ENCODE assay signal across 25 mouse cellular contexts in the genomic region with DNA sequence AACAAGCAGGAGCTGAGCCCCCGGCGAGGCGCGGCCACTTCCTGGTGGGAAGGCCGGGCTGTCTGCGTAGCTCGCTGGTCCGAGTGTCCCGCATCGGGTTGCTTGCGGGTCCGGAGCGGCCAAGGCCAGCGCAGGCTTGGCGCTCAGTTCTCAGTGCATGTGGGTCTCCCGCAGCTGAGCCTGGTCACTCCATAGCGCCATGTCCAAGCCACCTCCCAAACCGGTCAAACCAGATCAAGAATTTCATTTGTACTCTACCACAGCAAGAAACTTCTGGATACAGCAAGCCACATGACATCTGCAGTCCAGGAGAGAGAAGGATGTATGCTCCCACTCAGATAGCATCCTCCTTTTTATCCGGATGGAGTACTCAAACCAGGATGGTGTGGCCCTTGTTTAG. TPM values are rescaled to one million over a fixed set of nuclear protein-coding genes. Genes with fewer than 3 reads are reported as not detected.
A peak's percentile ranks its signal among the peaks of the same experiment; 100 is the strongest.
DNase-seq lines count a peak whose midpoint lies in the region; ATAC-seq and TF ChIP-seq lines count a peak whose summit lies in the region.
"Had no signal": no experiment of that assay in that cellular context is flagged by ENCODE, and none has a peak within 500 bp of the region (broad histone marks: within the 10 kb centered on the region; RNA-seq: fewer than 3 reads in every experiment).

No protein-coding gene starts in this region.

- no peaks in the 10 kb centered on the region for H3K9me3 ChIP-seq in lung, embryonic 14.5 days (ENCODE audit: low read depth, low read length)
- no peaks in the 10 kb centered on the region for H3K9me3 ChIP-seq in ES-E14 (ENCODE audit: control insufficient read depth, insufficient read depth, low read depth, low read length)
- no peaks in the 10 kb centered on the region for H3K9me3 ChIP-seq in kidney, embryonic 15.5 days (replicated peaks)
- no peaks in the 10 kb centered on the region for H3K9me3 ChIP-seq in liver, embryonic 11.5 days (ENCODE audit: control insufficient read depth, low read length)
- H3K9me3 ChIP-seq: embryonic facial prominence, embryonic 15.5 days; forebrain, embryonic 10.5 days; G1E; heart, embryonic 15.5 days; hindbrain, embryonic 13.5 days; liver, embryonic 12.5 days; midbrain, embryonic 12.5 days; neural tube, embryonic 13.5 days had no signal

- in situ Hi-C loops in ES-E14 (cut with MboI; ENCODE audit: low sequenced_read_pairs in 2 of 2, unreplicated experiment in 2 of 2), result no loop called here

- no peak overlapping the region for H3K9ac ChIP-seq in lung, embryonic 14.5 days
- H3K9ac ChIP-seq in ES-E14 (ENCODE audit: insufficient read depth, low read depth, low read length, poor library complexity, severe bottlenecking), result peak overlapping the region; percentile 23; the same call in 1 of the 2 replicates
- H3K9ac ChIP-seq in kidney, embryonic 15.5 days, result no peak overlapping the region
- H3K9ac ChIP-seq in liver, embryonic 11.5 days (ENCODE audit: low read depth, low read length), result no peak overlapping the region
- H3K9ac ChIP-seq: embryonic facial prominence, embryonic 15.5 days; heart, embryonic 15.5 days; hindbrain, embryonic 13.5 days; liver, embryonic 12.5 days; midbrain, embryonic 12.5 days; neural tube, embryonic 13.5 days had no signal

- no peak overlapping the region for H3K4me2 ChIP-seq in lung, embryonic 14.5 days
- no peak overlapping the region for H3K4me2 ChIP-seq in kidney, embryonic 15.5 days
- H3K4me2 ChIP-seq in liver, embryonic 11.5 days, result no peak overlapping the region
- H3K4me2 ChIP-seq: embryonic facial prominence, embryonic 15.5 days; heart, embryonic 15.5 days; hindbrain, embryonic 13.5 days; liver, embryonic 12.5 days; midbrain, embryonic 12.5 days; neural tube, embryonic 13.5 days had no signal

- H3K27me3 ChIP-seq in lung, embryonic 14.5 days (ENCODE audit: insufficient read depth, low read length), result no peaks in the 10 kb centered on the region
- no peaks in the 10 kb centered on the region for H3K27me3 ChIP-seq in kidney, embryonic 15.5 days
- H3K27me3 ChIP-seq in liver, embryonic 11.5 days (replicated peaks; ENCODE audit: control insufficient read depth, insufficient read depth, low read length), result no peaks in the 10 kb centered on the region
- H3K27me3 ChIP-seq: embryonic facial prominence, embryonic 15.5 days; heart, embryonic 15.5 days; hindbrain, embryonic 13.5 days; midbrain, embryonic 12.5 days; neural tube, embryonic 13.5 days had no signal

- TF ChIP-seq CTCF in lung, embryonic 14.5 days (IDR thresholded peaks at IDR 0.05; ENCODE audit: low read depth), result no peak

- no peak overlapping the region for H3K27ac ChIP-seq in lung, embryonic 14.5 days (ENCODE audit: low read depth)
- H3K27ac ChIP-seq in ES-E14 (ENCODE audit: insufficient read depth, low read depth, low read length, poor library complexity, severe bottlenecking), result no peak overlapping the region
- H3K27ac ChIP-seq in kidney, embryonic 15.5 days, result peak overlapping the region; percentile 46; the same call in 1 of the 2 replicates
- H3K27ac ChIP-seq in liver, embryonic 11.5 days (ENCODE audit: low read depth, low read length), result no peak overlapping the region
- H3K27ac ChIP-seq: embryonic facial prominence, embryonic 15.5 days; forebrain, embryonic 10.5 days; heart, embryonic 15.5 days; hindbrain, embryonic 13.5 days; liver, embryonic 12.5 days; midbrain, embryonic 12.5 days; neural tube, embryonic 13.5 days had no signal

- no peak overlapping the region for H3K4me3 ChIP-seq in lung, embryonic 14.5 days (ENCODE audit: low read depth, low read length)
- H3K4me3 ChIP-seq in ES-E14 (ENCODE audit: insufficient read depth in 1 of 2, low read depth in 1 of 2, low read length in 2 of 2, poor library complexity in 1 of 2, severe bottlenecking in 1 of 2), result peak overlapping the region in 1 of 2 experiments; percentile 30; a peak in 1 of 4 replicates
- no peak overlapping the region for H3K4me3 ChIP-seq in kidney, embryonic 15.5 days (replicated peaks)
- no peak overlapping the region for H3K4me3 ChIP-seq in liver, embryonic 11.5 days (ENCODE audit: low read depth, low read length)
- H3K4me3 ChIP-seq: embryonic facial prominence, embryonic 15.5 days; forebrain, embryonic 10.5 days; heart, embryonic 15.5 days; hindbrain, embryonic 13.5 days; liver, embryonic 12.5 days; midbrain, embryonic 12.5 days; neural tube, embryonic 13.5 days had no signal

- intact Hi-C loops in heart, postnatal 10 days (cut with DNase I), result loop anchor here (5.0 kb wide), 1 partner anchor 131 kb away; no protein-coding TSS in a partner anchor

- no peak for ATAC-seq in lung, embryonic 14.5 days (ENCODE audit: insufficient read depth)
- ATAC-seq in kidney, embryonic 15.5 days (replicated peaks; ENCODE audit: low FRiP score), result no peak
- ATAC-seq in liver, embryonic 11.5 days (replicated peaks; ENCODE audit: low FRiP score), result no peak
- ATAC-seq: liver, embryonic 12.5 days had no signal

- peak; percentile 21 for DNase-seq in lung, embryonic 14.5 days
- DNase-seq in lung, postnatal 4 days, result no peak
- no peak for DNase-seq in ES-E14 (ENCODE audit: low read depth, low spot score)
- peak; percentile 24 for DNase-seq in lung, postnatal 25 days (ENCODE audit: low spot score)
- no peak for DNase-seq in heart, postnatal 10 days
- no peak for DNase-seq in liver, embryonic 11.5 days (ENCODE audit: low spot score)
- DNase-seq: cerebellum, adult 8-10 months; gastrocnemius, postnatal 10 days; heart, adult 18-20 months; layer of hippocampus, postnatal 36 days; left cerebral cortex, postnatal 4 days; right cerebral cortex, postnatal 14 days; thymus, postnatal 25 days had no signal

- 57% methylated on average over 19 of the region's 19 CpGs for WGBS in lung, embryonic 14.5 days
- WGBS in kidney, embryonic 15.5 days, result 73% methylated on average over 19 of the region's 19 CpGs
- WGBS in liver, embryonic 11.5 days, result 74% methylated on average over 19 of the region's 19 CpGs

- no peaks in the 10 kb centered on the region for H3K36me3 ChIP-seq in lung, embryonic 14.5 days (ENCODE audit: insufficient read depth)
- H3K36me3 ChIP-seq in ES-E14 (ENCODE audit: control insufficient read depth, insufficient read depth, low read length, poor library complexity, severe bottlenecking), result no peaks in the 10 kb centered on the region
- H3K36me3 ChIP-seq in kidney, embryonic 15.5 days, result no peaks in the 10 kb centered on the region
- no peaks in the 10 kb centered on the region for H3K36me3 ChIP-seq in liver, embryonic 11.5 days (ENCODE audit: control insufficient read depth, insufficient read depth, low read length)
- H3K36me3 ChIP-seq: embryonic facial prominence, embryonic 15.5 days; forebrain, embryonic 10.5 days; G1E; heart, embryonic 15.5 days; hindbrain, embryonic 13.5 days; liver, embryonic 12.5 days; midbrain, embryonic 12.5 days; neural tube, embryonic 13.5 days had no signal

- no peaks in the 10 kb centered on the region for H3K4me1 ChIP-seq in lung, embryonic 14.5 days (ENCODE audit: insufficient read depth)
- peaks cover 0 to 3% of the 10 kb centered on the region in 2 experiments; a peak in 1 of 4 replicates for H3K4me1 ChIP-seq in ES-E14 (ENCODE audit: control insufficient read depth in 2 of 2, insufficient read depth in 2 of 2, low read length in 2 of 2, poor library complexity in 1 of 2)
- H3K4me1 ChIP-seq in kidney, embryonic 15.5 days, result peaks cover 8% of the 10 kb centered on the region
- no peaks in the 10 kb centered on the region for H3K4me1 ChIP-seq in liver, embryonic 11.5 days (replicated peaks; ENCODE audit: control insufficient read depth, insufficient read depth, low read length)
- H3K4me1 ChIP-seq: embryonic facial prominence, embryonic 15.5 days; heart, embryonic 15.5 days; hindbrain, embryonic 13.5 days; liver, embryonic 12.5 days; midbrain, embryonic 12.5 days; neural tube, embryonic 13.5 days had no signal

TF ChIP-seq in ES-E14, 5 proteins besides CTCF, POLR2A, EP300 and RAD21:
- no peak for TF ChIP-seq MAFK (IDR thresholded peaks at IDR 0.05; ENCODE audit: insufficient read depth, low read depth, low read length)
- TF ChIP-seq HCFC1 (IDR thresholded peaks at IDR 0.05; ENCODE audit: borderline replicate concordance, insufficient read depth, low read length), result no peak
- no peak for TF ChIP-seq ZC3H11A (IDR thresholded peaks at IDR 0.05; ENCODE audit: borderline replicate concordance, low read depth, low read length)
- TF ChIP-seq CHD2 (IDR thresholded peaks at IDR 0.05; ENCODE audit: low read depth, low read length), result no peak

RNA-seq across cellular contexts. Expression of a gene that starts 7.6 kb away (rescaled TPM):
- not detected in 2 replicates for polyA plus RNA-seq in lung, embryonic 14.5 days (2014; fragmentation: Nextera tagmentation; extraction: Ambion mirVana)
- not detected in 2 replicates for total RNA-seq in ES-E14 (2012; rRNA removed)
- not detected in 2 replicates for polyA plus RNA-seq in kidney, embryonic 15.5 days (2015; fragmentation: Nextera tagmentation; extraction: Ambion mirVana)
- not detected for total RNA-seq in heart, postnatal 10 days (2021)
- polyA plus RNA-seq in liver, embryonic 11.5 days (2014; fragmentation: Nextera tagmentation; extraction: Ambion mirVana), result not detected in 2 replicates
- total RNA-seq: adrenal gland, postnatal 4 days; G1E; gastrocnemius, postnatal 10 days; heart, adult 18-20 months; layer of hippocampus, postnatal 36 days; left cerebral cortex, postnatal 4 days had no signal
- polyA plus RNA-seq: C2C12; cortical plate, adult 2 months; embryonic facial prominence, embryonic 15.5 days; forebrain, embryonic 10.5 days; G1E; heart, embryonic 15.5 days; hindbrain, embryonic 13.5 days; liver, embryonic 12.5 days; midbrain, embryonic 12.5 days; neural tube, embryonic 13.5 days had no signal

RNA-seq across cellular contexts. Expression of a gene that starts 21.4 kb away (rescaled TPM):
- 0.41 TPM in 1 of 2 replicates, not detected in the other for polyA plus RNA-seq in lung, embryonic 14.5 days (2014; fragmentation: Nextera tagmentation; extraction: Ambion mirVana)
- total RNA-seq in ES-E14 (2012; rRNA removed), result 1.1 and 2.1 TPM in 2 replicates
- polyA plus RNA-seq in kidney, embryonic 15.5 days (2015; fragmentation: Nextera tagmentation; extraction: Ambion mirVana), result 0.45 and 1.2 TPM in 2 replicates
- 1 to 10 TPM; 2.6 to 3.1 TPM for total RNA-seq in heart, postnatal 10 days (2021)
- polyA plus RNA-seq in liver, embryonic 11.5 days (2014; fragmentation: Nextera tagmentation; extraction: Ambion mirVana), result not detected in 2 replicates
- polyA plus RNA-seq: G1E; liver, embryonic 12.5 days had no signal

RNA-seq across cellular contexts. Expression of a gene that starts 29.8 kb away (rescaled TPM):
- 2.2 and 2.9 TPM in 2 replicates for polyA plus RNA-seq in lung, embryonic 14.5 days (2014; fragmentation: Nextera tagmentation; extraction: Ambion mirVana)
- total RNA-seq in ES-E14 (2012; rRNA removed), result 2.1 and 3.2 TPM in 2 replicates
- polyA plus RNA-seq in kidney, embryonic 15.5 days (2015; fragmentation: Nextera tagmentation; extraction: Ambion mirVana), result 3.8 and 3.9 TPM in 2 replicates
- total RNA-seq in heart, postnatal 10 days (2021), result 10 to 100 TPM in 1 of 2 experiments, 1 to 10 TPM in 1; 9.4 to 14.6 TPM
- polyA plus RNA-seq in liver, embryonic 11.5 days (2014; fragmentation: Nextera tagmentation; extraction: Ambion mirVana), result 1.6 and 2.1 TPM in 2 replicates
- polyA plus RNA-seq: C2C12, G1E had no signal

RNA-seq across cellular contexts. Expression of a gene that starts 32.7 kb away (rescaled TPM):
- 334 and 368 TPM in 2 replicates for polyA plus RNA-seq in lung, embryonic 14.5 days (2014; fragmentation: Nextera tagmentation; extraction: Ambion mirVana)
- total RNA-seq in ES-E14 (2012; rRNA removed), result 165 and 175 TPM in 2 replicates
- 351 and 362 TPM in 2 replicates for polyA plus RNA-seq in kidney, embryonic 15.5 days (2015; fragmentation: Nextera tagmentation; extraction: Ambion mirVana)
- 100 to 1,000 TPM; 129 to 136 TPM for total RNA-seq in heart, postnatal 10 days (2021)
- polyA plus RNA-seq in liver, embryonic 11.5 days (2014; fragmentation: Nextera tagmentation; extraction: Ambion mirVana), result 285 and 290 TPM in 2 replicates

RNA-seq across cellular contexts. Expression of a gene that starts 38.6 kb away (rescaled TPM):
- 59.1 and 71.1 TPM in 2 replicates for polyA plus RNA-seq in lung, embryonic 14.5 days (2014; fragmentation: Nextera tagmentation; extraction: Ambion mirVana)
- 101 and 127 TPM in 2 replicates for total RNA-seq in ES-E14 (2012; rRNA removed)
- polyA plus RNA-seq in kidney, embryonic 15.5 days (2015; fragmentation: Nextera tagmentation; extraction: Ambion mirVana), result 58.4 and 59.3 TPM in 2 replicates
- total RNA-seq in heart, postnatal 10 days (2021), result 10 to 100 TPM; 26.4 to 28.8 TPM
- polyA plus RNA-seq in liver, embryonic 11.5 days (2014; fragmentation: Nextera tagmentation; extraction: Ambion mirVana), result 72.9 and 76.5 TPM in 2 replicates

Comparison
In these comparisons a context has a peak if more than half of its experiments do, and no peak if none do; other contexts are left out.
1. DNase-seq: peak in lung, embryonic 14.5 days (single experiment) and lung, postnatal 25 days (single experiment); none in lung, postnatal 4 days (0 of 2), ES-E14 (single experiment), heart, postnatal 10 days (0 of 2) and liver, embryonic 11.5 days (single experiment).